Mouse (Mus musculus) central nervous system, embryonic 14 days (tissue): Measurements from ENCODE around the gene Cald1. TPM values are rescaled to one million over a fixed set of nuclear protein-coding genes. Genes with fewer than 3 reads are reported as not detected.

ENCODE experiments used
- polyA plus RNA-seq: library from polyadenylated mRNA; depleted of rRNA; stranded (reverse); fragments of >200 nt; gene quantifications from 2 replicates; pipeline ENCODE4 v1.2.3, GENCODE M21; 2012; rRNA removed

The Cald1 gene
- polyA plus RNA-seq, result 45.6 and 64.6 TPM in 2 replicates

DNA sequence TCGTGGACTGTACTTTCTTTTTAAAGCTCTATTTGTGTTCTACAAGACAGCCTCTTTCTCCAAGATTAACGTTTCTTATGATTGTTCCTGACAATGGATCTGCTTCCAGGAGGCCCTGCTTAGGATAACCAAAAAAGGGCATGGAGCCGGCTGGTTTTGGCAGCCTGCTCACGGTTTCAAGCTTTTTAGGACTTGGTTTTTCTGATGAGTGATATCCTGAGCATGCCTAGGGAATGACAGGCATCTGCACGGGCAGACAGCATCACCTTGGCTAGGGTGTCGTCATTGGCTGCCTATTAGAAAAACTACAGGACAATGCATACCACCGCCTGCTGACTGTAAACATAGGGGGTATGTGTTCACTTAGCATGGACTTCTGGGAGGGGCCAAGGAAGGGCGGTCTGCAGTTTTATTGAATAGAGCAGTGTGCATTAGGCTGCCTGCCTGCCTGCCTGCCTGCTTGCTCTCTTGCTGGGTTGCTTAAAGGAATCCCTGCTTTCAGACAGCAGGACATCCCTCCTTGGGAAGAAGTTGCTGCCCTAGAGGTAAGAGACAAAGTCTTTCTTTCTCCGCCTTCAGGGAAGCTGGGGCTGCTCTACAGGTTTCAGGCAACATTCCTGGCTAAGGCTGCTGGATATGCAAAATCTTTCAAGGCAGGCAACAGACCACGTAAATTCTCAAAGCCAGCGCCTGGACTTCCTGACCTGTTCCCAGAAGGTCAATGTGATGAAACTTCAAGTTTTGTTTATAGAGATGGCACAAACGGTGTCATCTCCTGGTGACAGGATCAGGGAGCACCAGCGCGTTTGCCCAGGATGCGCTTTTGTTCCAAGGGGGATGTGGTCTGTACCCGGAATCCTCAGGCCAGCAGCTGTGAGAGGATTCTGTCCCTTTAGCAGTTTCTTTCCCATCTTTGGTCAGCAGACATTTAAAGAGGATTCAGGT, at the start of gene Cald1:
TSS of gene Cald1 (plus strand) at position 380 of the 945 bp plus-strand sequence.

DNA sequence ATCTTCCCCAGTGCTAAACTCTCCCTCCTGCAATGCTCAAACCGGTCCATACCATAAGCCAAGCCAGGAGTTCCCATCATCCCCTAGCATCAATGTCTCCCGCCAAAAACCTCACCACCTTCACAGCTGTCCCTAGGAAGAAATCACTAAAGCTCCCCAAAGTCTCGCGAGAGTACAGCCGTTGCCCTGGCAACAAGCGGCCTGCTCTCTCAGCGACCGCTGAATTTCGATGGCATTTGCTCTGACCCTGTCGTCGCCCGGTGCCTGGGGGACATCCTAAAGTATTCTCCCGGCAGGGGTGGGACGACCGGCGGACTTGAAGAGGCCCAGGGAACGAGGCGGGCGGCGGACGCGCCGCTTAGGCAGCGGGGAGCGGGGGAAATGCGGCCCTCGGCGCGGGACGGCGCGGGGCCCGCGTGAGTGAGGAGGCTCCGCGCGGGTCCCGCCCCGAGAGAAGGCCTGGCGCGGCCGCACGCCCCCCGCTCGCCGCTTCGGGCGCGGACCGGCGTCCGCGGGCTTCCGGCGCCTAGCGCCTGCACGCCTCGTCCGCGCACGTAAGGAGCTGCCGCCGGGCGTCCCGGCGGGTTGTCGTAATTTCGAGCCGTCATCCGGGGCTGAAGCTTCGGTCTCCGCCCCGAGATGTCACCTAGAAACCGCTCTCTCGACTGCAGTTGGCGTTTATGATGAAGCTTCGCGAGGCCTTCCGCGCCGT, 182.1 kb downstream of the Cald1 start, which contains the start of gene Agbl3:
TSS of gene Agbl3 (plus strand) at position 202 of the 712 bp plus-strand sequence.

Other genes starting within 250 kb of the Cald1 start
- 5.0 and 6.1 TPM in 2 replicates for gene Akr1b8, start 244.4 kb upstream of the Cald1 start, polyA plus RNA-seq
- gene Akr1b10, start 214.3 kb upstream of the Cald1 start, polyA plus RNA-seq, result 8.5 and 9.1 TPM in 2 replicates
- not detected in 2 replicates for gene Akr1b7, start 186.2 kb upstream of the Cald1 start, polyA plus RNA-seq
- 86.8 and 89.1 TPM in 2 replicates for gene Bpgm, start 122.3 kb upstream of the Cald1 start, polyA plus RNA-seq
- gene Agbl3, start 181.9 kb downstream of the Cald1 start, polyA plus RNA-seq, result 12.7 and 15.3 TPM in 2 replicates